Mouse (Mus musculus) frontal cortex, adult (tissue): ENCODE measurements around the gene Rhbdf2.
A peak's percentile ranks its signal among the peaks of the same experiment; 100 is the strongest.
"Not testable (repeated sequence)": the region's sequence is repeated elsewhere in the genome, so short reads cannot be mapped to it uniquely, and the experiment has no call there.

Experiments
- ATAC-seq: cut with Nextera tagmentation; 2 replicates; pipeline ENCODE4 v1.9.2; 2017; ENCODE audit warnings: mild to moderate bottlenecking, moderate library complexity, mixed read lengths; ENCODE audit not compliant: low TSS enrichment

Gene Rhbdf2

GRCm38 (mm10) chr11:116626299-116627071, at the start of gene Rhbdf2:
Rhbdf2 (minus strand) TSS chr11:116627019.
- ATAC-seq, result no peak

GRCm38 (mm10) chr11:116676175-116676976, 49.6 kb upstream of the Rhbdf2 start:
- ATAC-seq, result no peak

- not testable (repeated sequence) for ATAC-seq
These were observed 48.6 kb upstream of the Rhbdf2 start for GRCm38 (mm10) chr11:116675429-116675828.

GRCm38 (mm10) chr11:116674616-116675379, 48.0 kb upstream of the Rhbdf2 start:
- no peak for ATAC-seq

- ATAC-seq, result no peak
These were observed 46.6 kb upstream of the Rhbdf2 start for GRCm38 (mm10) chr11:116673410-116673809.

GRCm38 (mm10) chr11:116672595-116672994, 45.8 kb upstream of the Rhbdf2 start:
- no peak for ATAC-seq

GRCm38 (mm10) chr11:116671845-116672434, 45.1 kb upstream of the Rhbdf2 start:
- peak; percentile 35; the same call in 1 of the 2 replicates for ATAC-seq

- ATAC-seq, result peak; percentile 96
These were observed 44.5 kb upstream of the Rhbdf2 start for GRCm38 (mm10) chr11:116671112-116671844.

- ATAC-seq, result no peak
These were observed 43.6 kb upstream of the Rhbdf2 start for GRCm38 (mm10) chr11:116670386-116670785.

GRCm38 (mm10) chr11:116669787-116670365, 43.1 kb upstream of the Rhbdf2 start:
- ATAC-seq, result no peak

GRCm38 (mm10) chr11:116669316-116669715, 42.5 kb upstream of the Rhbdf2 start:
- no peak for ATAC-seq

GRCm38 (mm10) chr11:116668839-116669238, 42.0 kb upstream of the Rhbdf2 start:
- ATAC-seq, result no peak

GRCm38 (mm10) chr11:116668381-116668825, 41.6 kb upstream of the Rhbdf2 start:
- ATAC-seq, result no peak

- ATAC-seq, result no peak
These were observed 41.1 kb upstream of the Rhbdf2 start for GRCm38 (mm10) chr11:116667930-116668329.

GRCm38 (mm10) chr11:116667012-116667411, 40.2 kb upstream of the Rhbdf2 start:
- not testable (repeated sequence) for ATAC-seq

- ATAC-seq, result no peak
These were observed 39.7 kb upstream of the Rhbdf2 start for GRCm38 (mm10) chr11:116666566-116666965.

GRCm38 (mm10) chr11:116665289-116665688, 38.5 kb upstream of the Rhbdf2 start:
- no peak for ATAC-seq

GRCm38 (mm10) chr11:116661948-116662377, 35.1 kb upstream of the Rhbdf2 start:
- peak; percentile 53; the same call in 1 of the 2 replicates for ATAC-seq

- peak; percentile 28; the same call in 1 of the 2 replicates for ATAC-seq
These were observed 34.6 kb upstream of the Rhbdf2 start for GRCm38 (mm10) chr11:116661291-116661947.

GRCm38 (mm10) chr11:116660181-116660580, 33.4 kb upstream of the Rhbdf2 start:
- no peak for ATAC-seq
